Mouse (Mus musculus) 3T3-L1 (cell line): ENCODE measurements around the gene Cuedc1.

Experiments used
- DNase-seq: peaks from one replicate; pipeline ENCODE4 v3.0.0-alpha.2; 2015; ENCODE audit warnings: low read depth, low spot score

Cuedc1 gene

GRCm38 (mm10) chr11:88240275-88240674, 142.4 kb downstream of the Cuedc1 start:
- DNase-seq: no peak

GRCm38 (mm10) chr11:88240736-88241353, 143.0 kb downstream of the Cuedc1 start:
- DNase-seq: no peak

- peak; percentile 37 for DNase-seq
Observed at GRCm38 (mm10) chr11:88241468-88242301, 143.8 kb downstream of the Cuedc1 start.
